Mouse (Mus musculus) CD4-positive, CD25-positive, alpha-beta regulatory T cell, adult 9 weeks (primary cell): ENCODE results near the gene Prrt1. TPM values are rescaled to one million over a fixed set of nuclear protein-coding genes. Genes with fewer than 3 reads are reported as not detected.

Source experiments
- polyA plus RNA-seq: library from polyadenylated mRNA; unstranded; fragments of 100-300 nt; shearing (Covaris generic); gene quantifications from one replicate; pipeline ENCODE4 v1.2.1, GENCODE M21; 2017

Gene Prrt1
- 2.9 TPM for polyA plus RNA-seq

DNA sequence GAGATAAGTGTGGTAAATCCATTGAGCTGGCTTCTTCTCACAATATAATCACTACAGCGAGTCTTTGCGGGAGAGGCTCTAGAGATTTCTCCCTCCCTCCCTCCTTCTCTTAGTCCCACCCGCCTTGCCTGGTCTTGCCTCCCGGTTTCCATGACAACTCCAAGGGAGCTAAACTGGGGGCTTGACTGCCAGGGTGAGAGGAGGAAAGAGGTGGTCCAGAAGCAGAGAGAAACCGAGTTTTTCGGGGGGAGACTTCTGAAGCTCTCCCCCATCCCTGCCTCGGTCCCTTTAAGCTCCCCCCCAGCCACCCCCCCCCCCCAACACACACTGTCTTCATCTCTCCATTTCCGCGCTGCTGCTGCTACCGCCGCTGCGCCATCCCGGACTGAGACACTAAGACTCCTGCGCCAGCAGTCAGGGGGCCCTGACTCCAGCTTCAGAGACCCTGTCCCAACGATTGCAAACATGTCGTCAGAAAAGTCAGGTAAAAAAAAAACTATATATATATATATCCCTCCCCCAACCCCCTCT lies at the start of gene Prrt1:
Prrt1 (plus strand) TSS at position 313 of the 531 bp plus-strand sequence.

GRCm38 (mm10) chr17:34589681-34590101 lies 39.6 kb upstream of the Prrt1 start, which contains the start of gene Gpsm3:
Gpsm3 (plus strand) TSS chr17:34589806.

DNA sequence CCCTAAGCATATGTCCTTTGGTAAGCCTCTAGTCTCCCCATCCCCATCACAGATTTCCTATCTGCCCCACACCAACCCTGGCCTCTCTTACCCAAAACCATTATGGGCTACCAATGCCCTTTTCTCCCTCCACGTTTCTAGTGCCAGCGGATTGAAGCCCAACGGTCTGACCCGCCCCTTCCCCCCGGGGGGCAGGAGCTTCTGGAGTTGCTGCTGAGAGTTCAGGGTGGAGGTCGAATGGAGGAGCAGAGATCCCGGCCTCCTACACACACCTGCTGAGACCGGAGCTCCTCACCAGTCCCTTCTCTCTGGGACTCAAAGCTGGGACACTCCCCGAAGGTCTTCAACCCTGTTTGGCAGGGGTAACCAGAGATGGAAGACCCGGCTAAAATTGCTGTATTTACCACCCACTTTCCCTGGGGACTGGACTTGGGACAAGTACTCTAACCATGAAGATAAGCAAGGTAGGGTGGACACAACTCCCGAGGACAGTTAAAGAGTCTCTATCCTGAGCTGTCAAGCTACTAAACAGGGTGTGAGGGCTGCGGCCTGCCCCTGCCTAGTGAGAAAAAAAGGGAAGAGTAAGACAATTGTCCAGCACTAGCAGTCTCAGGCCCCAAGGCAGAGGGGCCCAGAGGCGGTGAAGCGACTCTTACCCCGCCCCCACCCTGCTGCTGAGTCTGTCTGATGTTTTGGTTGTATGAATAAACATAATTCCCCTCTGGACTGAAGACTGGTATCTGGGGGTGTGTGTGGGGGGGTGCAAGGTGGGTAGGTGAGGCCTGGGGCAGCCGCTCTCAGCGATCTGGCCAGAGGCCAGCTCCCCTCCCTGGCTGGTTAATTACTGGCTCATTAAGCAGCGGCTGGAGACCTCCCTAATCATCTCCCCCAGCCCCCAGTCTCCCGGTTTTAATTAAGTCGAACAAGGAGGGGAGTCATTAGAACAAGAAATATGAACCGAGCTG lies 38.0 kb upstream of the Prrt1 start, which contains the start of gene Pbx2:
Pbx2 (plus strand) TSS at position 238 of the 965 bp plus-strand sequence.

GRCm38 (mm10) chr17:34597566-34598095 lies 31.7 kb upstream of the Prrt1 start, which contains the start of gene Ager:
Ager (plus strand) TSS chr17:34597862.

DNA sequence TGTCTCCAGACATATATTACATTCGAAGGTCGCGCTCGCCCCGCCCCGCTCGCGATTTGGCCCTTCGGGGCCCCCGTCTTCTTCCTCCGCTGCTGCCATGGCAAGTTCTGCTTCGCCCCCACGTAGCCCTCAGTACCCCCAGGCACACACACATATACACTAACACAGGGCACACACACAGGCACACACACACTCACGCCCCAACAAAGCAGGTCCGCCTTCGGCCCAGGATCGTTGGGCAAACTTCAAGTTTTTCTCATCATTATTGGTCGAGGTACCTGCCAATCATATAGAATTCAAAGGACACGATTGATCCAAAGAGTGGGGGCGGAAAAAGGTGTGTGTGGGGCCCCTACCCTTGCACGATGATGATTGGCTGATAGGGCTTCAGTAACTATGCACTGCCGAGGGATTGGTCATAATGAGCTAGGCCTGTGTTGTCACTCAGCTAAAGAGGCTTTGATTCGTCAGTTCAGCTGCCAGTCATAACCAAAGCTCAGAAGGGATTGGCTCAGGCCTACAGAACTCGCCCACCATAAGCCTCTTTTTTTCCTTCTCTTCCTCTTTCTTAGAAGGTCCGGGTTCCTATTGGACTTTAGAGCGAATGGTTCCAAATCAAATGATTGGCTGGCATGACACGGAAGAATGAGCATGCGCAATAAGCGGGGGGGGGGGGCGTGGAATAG lies 25.8 kb upstream of the Prrt1 start, which contains the start of gene Rnf5:
Rnf5 (minus strand) TSS at position 316 of the 686 bp plus-strand sequence.

DNA sequence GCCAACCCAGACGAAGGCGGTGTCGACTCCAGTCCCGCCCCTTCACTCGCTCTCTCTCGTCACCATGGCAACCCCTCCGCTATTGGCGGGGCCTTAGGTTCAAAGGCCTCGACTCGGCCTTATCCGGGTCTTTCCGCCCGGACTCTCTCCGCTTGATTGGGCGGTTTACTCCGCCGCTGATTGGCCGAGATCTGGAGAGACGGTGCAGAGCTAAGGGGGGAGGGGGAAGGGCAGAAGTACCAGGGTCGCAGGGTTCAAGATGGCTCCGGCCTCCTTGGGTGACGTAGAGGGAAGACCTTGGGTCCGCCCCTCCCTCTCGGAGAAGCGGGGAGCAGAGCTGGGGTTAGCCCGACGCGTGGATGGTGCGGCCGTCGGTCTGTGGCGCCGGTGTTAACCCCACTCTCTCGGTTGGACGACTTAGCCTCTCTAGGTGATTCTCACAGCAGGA lies 25.2 kb upstream of the Prrt1 start, which contains the start of gene Agpat1:
Agpat1 (plus strand) TSS at position 202 of the 448 bp plus-strand sequence.

DNA sequence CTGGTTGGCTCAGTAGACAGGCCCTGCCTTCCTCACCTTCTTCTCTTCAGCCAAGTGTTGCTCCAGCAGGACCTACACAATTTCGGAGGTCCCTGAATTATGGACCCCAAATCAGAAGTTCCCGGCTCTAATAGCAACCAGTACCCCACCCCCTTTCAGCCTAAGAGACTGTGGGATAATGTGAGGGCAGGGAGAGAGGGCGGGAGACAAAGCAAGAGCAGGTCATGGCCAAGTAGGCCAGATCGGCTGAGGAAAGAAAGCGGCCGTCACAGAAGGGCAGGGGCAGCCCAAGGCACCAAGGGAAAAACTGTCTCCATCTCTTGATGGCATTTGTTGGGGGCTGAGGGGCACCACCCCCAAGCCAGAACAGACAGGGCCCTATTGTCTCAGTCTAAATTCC lies 13.5 kb upstream of the Prrt1 start, which contains the start of gene Egfl8:
Egfl8 (minus strand) TSS at position 101 of the 400 bp plus-strand sequence.

DNA sequence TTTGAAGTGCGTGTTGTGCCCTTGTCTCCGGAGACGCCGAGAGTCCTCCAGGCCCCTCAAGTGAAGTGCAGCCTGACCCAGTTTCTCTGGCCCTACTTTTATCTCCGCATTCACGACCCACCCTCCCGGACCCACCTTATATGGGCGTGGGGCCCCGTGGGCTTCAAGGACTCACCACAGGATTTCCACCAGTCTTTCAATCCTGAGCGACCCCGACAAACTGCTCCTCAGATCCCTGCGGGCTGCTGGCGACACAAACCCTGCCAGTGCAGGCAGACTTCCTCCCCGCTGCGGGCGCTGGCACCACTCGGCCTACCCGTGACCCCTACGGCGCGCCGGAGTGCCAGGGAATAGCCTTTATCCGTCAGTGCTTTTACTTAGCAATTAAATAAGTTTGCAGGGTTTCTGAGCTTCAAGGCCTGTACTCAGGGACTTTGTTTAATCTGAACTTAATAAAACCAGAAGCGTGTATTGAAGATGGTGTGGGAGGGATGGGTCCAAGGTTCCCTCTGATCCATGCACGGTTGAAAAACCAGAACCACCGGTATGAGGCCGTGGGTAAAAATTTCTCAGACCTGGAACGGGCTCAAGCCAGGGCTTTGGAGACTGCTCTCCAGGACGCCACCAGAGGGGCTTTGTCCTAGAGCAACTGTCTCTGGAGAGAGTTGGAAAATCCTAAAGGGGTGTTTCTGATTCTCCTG lies 1.2 kb upstream of the Prrt1 start, which contains the start of gene Ppt2:
Ppt2 (minus strand) TSS at position 568 of the 701 bp plus-strand sequence.

DNA sequence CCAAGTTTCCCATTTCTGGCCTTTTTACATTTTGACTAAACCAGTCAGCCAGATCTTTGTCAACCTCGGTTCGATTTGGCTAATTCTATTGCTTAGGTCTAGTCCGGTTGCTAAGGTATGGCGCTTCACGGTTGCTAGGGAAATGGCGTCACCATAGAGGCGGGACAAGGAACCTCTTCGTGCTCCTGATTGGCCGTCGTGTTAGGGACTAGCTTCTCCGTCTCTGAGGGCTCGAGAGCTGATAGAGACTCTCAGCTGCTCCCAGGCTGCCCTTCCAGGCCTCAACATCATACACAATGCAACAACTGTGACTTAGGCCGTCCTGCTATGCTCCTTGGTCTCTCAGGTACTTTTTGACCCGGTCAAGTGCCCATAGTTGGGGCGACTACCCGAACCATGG lies 15.3 kb downstream of the Prrt1 start, which contains the start of gene Fkbpl:
Fkbpl (plus strand) TSS at position 157 of the 400 bp plus-strand sequence.

DNA sequence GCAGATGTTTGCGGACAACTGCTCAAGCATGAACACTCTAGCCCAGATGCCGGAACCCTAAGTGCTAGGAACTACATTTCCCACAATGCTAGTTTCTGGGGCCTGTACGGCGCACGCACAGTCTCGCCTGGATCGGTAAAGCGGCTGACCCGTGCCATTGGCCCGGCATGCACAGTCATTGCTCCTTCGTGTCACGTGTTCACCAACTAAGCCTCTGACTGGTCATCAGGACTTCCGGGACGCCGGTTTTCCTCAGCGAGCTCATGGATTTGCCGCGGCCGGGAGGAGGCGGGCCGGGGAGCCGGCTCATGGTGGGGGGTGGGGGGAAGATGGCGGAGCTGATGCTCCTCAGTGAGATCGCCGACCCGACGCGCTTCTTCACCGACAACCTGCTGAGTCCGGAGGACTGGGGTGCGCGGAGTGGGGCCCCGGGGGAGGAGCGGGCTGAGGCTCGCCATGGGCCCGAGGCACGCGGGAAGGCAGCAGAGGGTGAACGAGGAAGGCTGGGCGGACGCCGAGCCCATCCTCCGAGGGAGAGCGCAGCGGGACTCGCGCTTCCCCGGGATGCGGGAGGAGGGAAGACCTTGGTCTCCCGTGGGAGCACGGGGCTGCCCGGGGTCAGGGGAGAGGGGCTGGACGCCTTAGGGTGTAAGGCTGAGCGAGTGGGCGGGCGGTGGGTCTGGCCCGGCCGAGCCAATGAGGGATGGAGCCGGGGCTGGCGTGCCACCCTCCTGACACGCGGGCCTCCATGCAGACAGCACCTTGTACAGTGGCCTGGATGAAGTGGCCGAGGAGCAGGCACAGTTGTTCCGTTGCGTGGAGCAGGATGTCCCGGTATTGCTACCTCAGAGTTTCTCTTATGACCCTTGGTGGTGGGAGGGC lies 17.8 kb downstream of the Prrt1 start, which contains the start of gene Atf6b:
Atf6b (plus strand) TSS at position 241 of the 882 bp plus-strand sequence.

GRCm38 (mm10) chr17:34670235-34670634 lies 40.9 kb downstream of the Prrt1 start, which contains the start of gene Tnxb:
Tnxb (plus strand) TSS chr17:34670535.

Other genes starting within 250 kb of the Prrt1 start
- 2.0 TPM for gene BC051142, start 230.7 kb upstream of the Prrt1 start, polyA plus RNA-seq
- gene Btnl4, start 152.2 kb upstream of the Prrt1 start, polyA plus RNA-seq = not detected
- gene Btnl6, start 112.2 kb upstream of the Prrt1 start, polyA plus RNA-seq = not detected
- 0.48 TPM for gene Notch4, start 65.3 kb upstream of the Prrt1 start, polyA plus RNA-seq
- gene Gpsm3, start 39.7 kb upstream of the Prrt1 start, polyA plus RNA-seq = 354 TPM
- 11.9 TPM for gene Pbx2, start 38.3 kb upstream of the Prrt1 start, polyA plus RNA-seq
- gene Ager, start 31.7 kb upstream of the Prrt1 start, polyA plus RNA-seq = 4.2 TPM
- gene Rnf5, start 25.8 kb upstream of the Prrt1 start, polyA plus RNA-seq = 114 TPM
- 25.7 TPM for gene Agpat1, start 25.3 kb upstream of the Prrt1 start, polyA plus RNA-seq
- gene Egfl8, start 13.6 kb upstream of the Prrt1 start, polyA plus RNA-seq = 3.9 TPM
- 26.8 TPM for gene Ppt2, start 1.0 kb upstream of the Prrt1 start, polyA plus RNA-seq
- gene Fkbpl, start 15.2 kb downstream of the Prrt1 start, polyA plus RNA-seq = 6.2 TPM
- gene Atf6b, start 17.6 kb downstream of the Prrt1 start, polyA plus RNA-seq = 61.4 TPM
- gene Tnxb, start 41.0 kb downstream of the Prrt1 start, polyA plus RNA-seq = not detected
- 0.07 TPM for gene C4b, start 114.3 kb downstream of the Prrt1 start, polyA plus RNA-seq
- gene Cyp21a1, start 175.0 kb downstream of the Prrt1 start, polyA plus RNA-seq = not detected
- gene Stk19, start 207.4 kb downstream of the Prrt1 start, polyA plus RNA-seq = 39.7 TPM
- gene Dxo, start 207.5 kb downstream of the Prrt1 start, polyA plus RNA-seq = 76.3 TPM
- gene Skiv2l, start 220.7 kb downstream of the Prrt1 start, polyA plus RNA-seq = 143 TPM
- gene Nelfe, start 220.9 kb downstream of the Prrt1 start, polyA plus RNA-seq = 39.1 TPM
- 2.2 TPM for gene Cfb, start 233.0 kb downstream of the Prrt1 start, polyA plus RNA-seq
- 0.41 TPM for gene Zbtb12, start 249.9 kb downstream of the Prrt1 start, polyA plus RNA-seq